Mouse (Mus musculus) left cerebral cortex, postnatal 25 days (tissue): ENCODE results near the gene Sap18b. TPM values are rescaled to one million over a fixed set of nuclear protein-coding genes. Genes with fewer than 3 reads are reported as not detected.
A peak's percentile ranks its signal among the peaks of the same experiment; 100 is the strongest.

Experiments used
- DNase-seq, 2 experiments: peaks; one replicate each; pipeline ENCODE4 v3.0.0; 2022; ENCODE audit warnings: low spot score in 2 of 2, mixed read lengths in 1 of 2
- intact Hi-C: fragments of 180-260 bp; cut with DNase I; formaldehyde crosslinking; loops from one replicate; pipeline ENCODE4 v1.15.1; 2025
- total RNA-seq, 2 experiments: library from RNA; stranded (reverse); gene quantifications; 2 replicates each; pipeline ENCODE4 v1.2.3; 2021

Sap18b gene
- total RNA-seq, 2 experiments from 2014 or later = 88.4 to 99.8 TPM

- intact Hi-C loops = no loop called here
- DNase-seq = no peak
Measured at GRCm38 (mm10) chr8:95818211-95818610, 6.9 kb upstream of the Sap18b start.

- no peak for DNase-seq
- intact Hi-C loops = no loop called here
Measured at GRCm38 (mm10) chr8:95821266-95821665, 3.9 kb upstream of the Sap18b start.

- DNase-seq = no peak
- intact Hi-C loops = no loop called here
Measured at GRCm38 (mm10) chr8:95822096-95822495, 3.0 kb upstream of the Sap18b start.

- intact Hi-C loops = no loop called here
Measured at GRCm38 (mm10) chr8:95822699-95823098, 2.4 kb upstream of the Sap18b start.

DNA sequence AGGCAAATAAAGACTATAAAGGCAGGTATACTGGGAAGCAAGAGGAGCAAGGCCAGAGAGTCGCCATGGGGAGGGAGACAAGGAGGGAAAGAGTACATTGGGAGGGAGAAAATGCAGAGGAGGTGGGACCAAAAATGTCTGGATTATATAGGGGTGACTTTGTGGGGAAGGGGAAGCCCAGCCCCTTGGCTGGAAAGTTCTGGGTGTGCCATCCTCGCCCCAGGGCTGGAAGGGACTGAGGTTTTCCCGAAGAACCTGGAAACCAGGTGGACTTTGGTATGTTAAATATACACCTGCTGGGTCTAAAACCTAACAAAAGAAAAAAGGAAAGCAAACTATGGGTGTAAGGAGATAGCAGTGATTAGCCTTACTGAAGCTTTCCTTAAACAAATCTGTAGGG, 5.0 kb downstream of the Sap18b start:
- DNase-seq = no peak
- intact Hi-C loops = loop anchor here (5.0 to 10.0 kb wide), 2 partner anchors 113 to 235 kb away; partner anchors contain the start of gene Setd6

More at GRCm38 (mm10) chr8:95822699-95823098, 2.4 kb upstream of the Sap18b start:
- no peak for DNase-seq

GRCm38 (mm10) chr8:95832603-95833434, 7.7 kb downstream of the Sap18b start:
- intact Hi-C loops = loop anchor here (2.0 to 10.0 kb wide), 3 partner anchors 72 to 238 kb away; partner anchors contain the start of gene Setd6
- peak; percentile 86 to 93 for DNase-seq

GRCm38 (mm10) chr8:95833435-95833984, 8.4 kb downstream of the Sap18b start:
- no peak for DNase-seq
- intact Hi-C loops = loop anchor here (2.0 to 10.0 kb wide), 3 partner anchors 73 to 239 kb away; partner anchors contain the start of gene Setd6

GRCm38 (mm10) chr8:95835891-95836290, 10.7 kb downstream of the Sap18b start:
- no peak for DNase-seq
- intact Hi-C loops = loop anchor here (10.0 kb wide), 1 partner anchor 241 kb away; no protein-coding TSS in a partner anchor

- intact Hi-C loops = loop anchor here (10.0 kb wide), 1 partner anchor 242 kb away; no protein-coding TSS in a partner anchor
- no peak for DNase-seq
Measured at GRCm38 (mm10) chr8:95837266-95837665, 12.1 kb downstream of the Sap18b start.

- DNase-seq = no peak
- intact Hi-C loops = loop anchor here (10.0 kb wide), 1 partner anchor 244 kb away; no protein-coding TSS in a partner anchor
Measured at GRCm38 (mm10) chr8:95839289-95839688, 14.1 kb downstream of the Sap18b start.

- no peak for DNase-seq
- intact Hi-C loops = no loop called here
Measured at GRCm38 (mm10) chr8:95841436-95841835, 16.3 kb downstream of the Sap18b start.

GRCm38 (mm10) chr8:95843968-95844367, 18.8 kb downstream of the Sap18b start:
- intact Hi-C loops = no loop called here
- DNase-seq = no peak

DNA sequence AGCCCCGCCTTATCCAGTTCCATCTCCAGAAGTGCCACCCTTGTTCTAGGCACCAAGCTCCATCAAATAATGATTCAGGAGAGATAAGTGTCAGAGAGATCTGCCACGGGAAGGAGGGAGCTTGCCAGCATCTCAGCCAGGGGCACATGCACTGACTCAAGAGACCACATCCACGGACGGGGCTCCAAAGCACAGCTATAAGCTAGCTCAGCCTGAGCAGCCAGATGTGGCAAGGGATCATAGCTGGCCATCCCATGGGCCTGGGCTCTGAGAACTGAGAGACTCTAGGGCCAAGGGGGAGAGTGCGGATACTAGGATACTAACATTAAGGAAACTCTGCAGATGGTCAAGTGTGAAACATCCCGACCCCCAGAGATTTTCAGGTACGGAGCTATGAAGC, 19.9 kb downstream of the Sap18b start:
- intact Hi-C loops = no loop called here
- no peak for DNase-seq

- intact Hi-C loops = no loop called here
- peak in 1 of 2 experiments; percentile 35 for DNase-seq
Measured at GRCm38 (mm10) chr8:95848061-95848551, 23.0 kb downstream of the Sap18b start.

DNA sequence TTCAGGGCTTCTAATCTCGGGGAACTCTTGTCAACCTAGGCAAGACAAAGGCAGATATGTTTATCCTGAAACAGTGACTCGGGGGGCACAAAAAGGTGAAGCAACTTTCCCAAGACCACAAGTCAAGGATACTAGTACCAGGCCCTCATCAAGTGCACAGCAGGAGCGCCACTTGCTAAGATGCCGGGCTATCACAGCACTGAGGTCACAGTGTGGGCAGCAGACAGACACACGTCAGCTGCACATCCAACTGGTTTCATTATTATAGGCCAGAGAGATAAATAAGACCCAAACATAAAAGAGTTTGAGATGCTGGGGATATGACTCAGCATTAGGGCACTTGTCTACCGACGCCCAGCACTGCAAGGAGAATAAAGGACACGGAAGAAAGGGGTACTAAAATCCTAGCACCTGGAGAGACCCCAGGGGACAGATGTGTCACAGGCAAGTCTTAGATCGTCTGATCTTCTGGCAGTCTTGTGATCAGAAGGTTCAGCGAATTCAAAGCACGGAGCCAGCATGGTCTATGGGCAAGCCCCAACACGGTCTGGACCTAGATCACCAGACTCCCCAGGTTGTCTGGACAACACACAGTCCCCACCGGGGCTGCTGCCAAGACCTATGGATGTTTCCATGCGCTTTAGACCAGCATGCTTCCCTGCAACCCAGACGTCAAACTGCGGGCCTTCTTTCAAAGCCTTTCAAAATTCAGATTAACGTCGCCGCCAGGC, 23.8 kb downstream of the Sap18b start:
- no peak for DNase-seq
- intact Hi-C loops = no loop called here

DNA sequence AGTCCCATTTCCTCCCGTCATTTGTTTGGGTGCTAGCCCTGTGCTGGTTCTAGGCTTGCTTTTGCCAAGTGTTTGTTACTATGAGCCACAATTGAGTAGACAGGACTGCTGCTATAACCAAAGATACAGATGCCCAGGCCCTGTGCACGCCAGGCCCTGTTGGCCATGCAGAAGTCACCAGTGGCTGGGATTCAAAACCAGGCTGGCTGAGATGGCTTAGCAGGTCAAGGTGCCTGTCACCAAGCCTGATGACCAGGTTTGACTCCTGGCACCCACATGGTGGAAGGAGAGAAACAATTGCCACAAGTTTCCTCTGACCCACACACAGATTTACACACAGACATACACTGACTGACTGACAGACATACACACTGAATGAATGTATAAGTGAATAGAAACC, 25.2 kb downstream of the Sap18b start:
- intact Hi-C loops = no loop called here
- DNase-seq = no peak

GRCm38 (mm10) chr8:95852290-95852689, 27.1 kb downstream of the Sap18b start:
- intact Hi-C loops = no loop called here
- DNase-seq = no peak

- intact Hi-C loops = no loop called here
- DNase-seq = peak; percentile 86 to 94
Measured at GRCm38 (mm10) chr8:95853102-95853843, 28.1 kb downstream of the Sap18b start, which contains the start of gene Slc38a7. Gene Slc38a7 (minus strand): TSS chr8:95853539.

DNA sequence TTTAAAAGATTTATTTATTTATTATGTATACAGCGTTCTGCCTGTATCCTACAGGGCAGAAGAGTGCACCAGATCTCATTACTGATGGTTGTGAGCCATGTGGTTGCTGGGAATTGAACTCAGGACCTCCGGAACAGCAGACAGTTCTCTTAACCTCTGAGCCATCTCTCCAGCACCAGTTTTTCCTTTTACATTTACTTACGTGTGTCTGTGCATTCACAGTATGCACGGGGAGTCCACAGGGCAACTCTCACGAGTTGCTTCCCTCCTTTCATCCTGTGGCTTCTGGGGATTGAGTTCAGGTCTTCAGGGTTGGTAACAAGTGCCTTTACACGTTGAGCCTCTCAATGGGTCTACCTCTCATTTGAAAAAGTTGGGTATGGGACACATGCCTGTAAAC, 29.0 kb downstream of the Sap18b start:
- no peak for DNase-seq
- intact Hi-C loops = no loop called here
